Mouse (Mus musculus): ENCODE results near the gene Sec63.

The Sec63 gene

GRCm38 (mm10) chr10:42863621-42864391, 102.5 kb downstream of the Sec63 start:
- DNase-seq (ENCODE audit: low spot score), result peak; percentile 49

GRCm38 (mm10) chr10:42864696-42865095, 103.4 kb downstream of the Sec63 start:
- DNase-seq (ENCODE audit: low spot score), result no peak

- DNase-seq (ENCODE audit: low spot score), result no peak
These were observed 107.1 kb downstream of the Sec63 start for GRCm38 (mm10) chr10:42868416-42868815.

GRCm38 (mm10) chr10:42869467-42869866, 108.2 kb downstream of the Sec63 start:
- DNase-seq (ENCODE audit: low spot score), result no peak

GRCm38 (mm10) chr10:42872269-42873010, 111.1 kb downstream of the Sec63 start:
- DNase-seq (ENCODE audit: low spot score), result no peak

GRCm38 (mm10) chr10:42873077-42873595, 111.8 kb downstream of the Sec63 start:
- no peak for DNase-seq (ENCODE audit: low spot score)

GRCm38 (mm10) chr10:42876172-42876571, 114.9 kb downstream of the Sec63 start:
- no peak for DNase-seq (ENCODE audit: low spot score)

GRCm38 (mm10) chr10:42879269-42879681, 118.0 kb downstream of the Sec63 start:
- no peak for DNase-seq (ENCODE audit: low spot score)

GRCm38 (mm10) chr10:42879682-42880081, 118.4 kb downstream of the Sec63 start:
- DNase-seq (ENCODE audit: low spot score), result no peak
